Mouse (Mus musculus): ENCODE measurements around the gene Kirrel3. TPM values are rescaled to one million over a fixed set of nuclear protein-coding genes. Genes with fewer than 3 reads are reported as not detected.
A peak's percentile ranks its signal among the peaks of the same experiment; 100 is the strongest.

Gene Kirrel3
- polyA plus RNA-seq, 1 experiment from 2014 or later: 5.3 TPM

DNA sequence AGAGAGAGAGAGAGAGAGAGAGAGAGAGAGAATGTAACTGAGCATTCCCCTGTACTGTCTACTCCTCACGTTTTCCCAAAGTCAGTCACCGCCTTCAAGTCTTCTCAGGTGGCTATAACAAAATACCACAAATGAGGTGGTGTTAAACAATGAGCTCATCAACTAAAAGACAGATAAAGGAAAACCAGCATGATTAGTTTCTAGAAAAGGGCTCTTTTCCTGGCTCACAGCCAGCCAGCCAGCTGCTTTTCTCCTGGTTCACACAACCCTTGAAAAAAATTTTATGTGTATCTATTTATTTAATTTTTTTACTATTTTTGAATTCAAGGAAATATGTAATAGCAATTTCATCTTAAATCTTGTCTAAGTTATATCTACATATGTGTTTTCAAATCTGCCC lies 22.0 kb upstream of the Kirrel3 start:
- 63% methylated on average over 2 of the region's 2 CpGs for WGBS
- Histone ChIP-seq H3K9ac (ENCODE audit: low read length) (no peak overlapping the region), H3K27me3 (ENCODE audit: control insufficient read depth, insufficient read depth, low read length) (no peaks in the 10 kb centered on the region), H3K4me3 (ENCODE audit: low read depth, low read length) (no peak overlapping the region), H3K36me3 (ENCODE audit: control insufficient read depth, insufficient read depth, low read length) (no peaks in the 10 kb centered on the region), H3K4me1 (replicated peaks; ENCODE audit: control insufficient read depth, insufficient read depth, low read length) (no peaks in the 10 kb centered on the region), H3K27ac (ENCODE audit: low read depth, low read length) (no peak overlapping the region), H3K9me3 (ENCODE audit: control insufficient read depth, low read length) (no peaks in the 10 kb centered on the region), H3K4me2 (ENCODE audit: low read depth, low read length, severe bottlenecking) (no peak overlapping the region)
- no peak for ATAC-seq (replicated peaks; ENCODE audit: low FRiP score)
- no peak for DNase-seq (ENCODE audit: low spot score)

DNA sequence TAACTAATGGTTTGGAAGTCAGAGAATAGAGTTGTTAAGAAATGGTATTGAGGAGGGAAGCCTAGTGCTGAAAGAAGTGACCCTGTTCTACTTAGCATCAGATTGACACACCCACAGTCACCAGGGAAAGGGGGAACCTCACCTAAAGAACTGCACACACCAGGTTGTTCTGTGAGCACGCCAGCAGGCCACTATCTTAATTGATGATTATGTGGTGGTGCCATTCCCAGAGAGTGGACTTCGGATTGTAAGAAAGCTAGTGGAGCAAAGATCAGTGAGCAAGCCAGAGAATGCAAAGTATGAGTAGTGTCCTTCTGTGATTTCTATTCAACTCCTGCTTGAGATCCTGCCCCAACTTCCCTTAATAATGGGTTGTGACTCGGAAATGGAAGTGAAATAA lies 19.6 kb upstream of the Kirrel3 start:
- no peaks in the 10 kb centered on the region for H3K36me3 ChIP-seq (ENCODE audit: control insufficient read depth, insufficient read depth, low read length)
- H3K4me3 ChIP-seq (ENCODE audit: low read depth, low read length): no peak overlapping the region
- no peaks in the 10 kb centered on the region for H3K4me1 ChIP-seq (replicated peaks; ENCODE audit: control insufficient read depth, insufficient read depth, low read length)
- no peak for DNase-seq (ENCODE audit: low spot score)
- no peak overlapping the region for H3K27ac ChIP-seq (ENCODE audit: low read depth, low read length)
- no peak overlapping the region for H3K9ac ChIP-seq (ENCODE audit: low read length)
- no peaks in the 10 kb centered on the region for H3K27me3 ChIP-seq (ENCODE audit: control insufficient read depth, insufficient read depth, low read length)
- H3K4me2 ChIP-seq (ENCODE audit: low read depth, low read length, severe bottlenecking): no peak overlapping the region
- 71% methylated on average over 3 of the region's 3 CpGs for WGBS
- H3K9me3 ChIP-seq (ENCODE audit: control insufficient read depth, low read length): no peaks in the 10 kb centered on the region
- no peak for ATAC-seq (replicated peaks; ENCODE audit: low FRiP score)

GRCm38 (mm10) chr9:34469180-34469579 lies 16.5 kb upstream of the Kirrel3 start:
- no peak overlapping the region for H3K27ac ChIP-seq (ENCODE audit: low read depth, low read length)
- H3K4me1 ChIP-seq (replicated peaks; ENCODE audit: control insufficient read depth, insufficient read depth, low read length): no peaks in the 10 kb centered on the region
- no peaks in the 10 kb centered on the region for H3K36me3 ChIP-seq (ENCODE audit: control insufficient read depth, insufficient read depth, low read length)
- DNase-seq (ENCODE audit: low spot score) (no peak), ATAC-seq (replicated peaks; ENCODE audit: low FRiP score) (no peak)
- no peaks in the 10 kb centered on the region for H3K27me3 ChIP-seq (ENCODE audit: control insufficient read depth, insufficient read depth, low read length)
- no peak overlapping the region for H3K9ac ChIP-seq (ENCODE audit: low read length)
- H3K9me3 ChIP-seq (ENCODE audit: control insufficient read depth, low read length): no peaks in the 10 kb centered on the region
- H3K4me2 ChIP-seq (ENCODE audit: low read depth, low read length, severe bottlenecking): no peak overlapping the region
- 82% methylated on average over 3 of the region's 3 CpGs for WGBS
- H3K4me3 ChIP-seq (ENCODE audit: low read depth, low read length): no peak overlapping the region

DNA sequence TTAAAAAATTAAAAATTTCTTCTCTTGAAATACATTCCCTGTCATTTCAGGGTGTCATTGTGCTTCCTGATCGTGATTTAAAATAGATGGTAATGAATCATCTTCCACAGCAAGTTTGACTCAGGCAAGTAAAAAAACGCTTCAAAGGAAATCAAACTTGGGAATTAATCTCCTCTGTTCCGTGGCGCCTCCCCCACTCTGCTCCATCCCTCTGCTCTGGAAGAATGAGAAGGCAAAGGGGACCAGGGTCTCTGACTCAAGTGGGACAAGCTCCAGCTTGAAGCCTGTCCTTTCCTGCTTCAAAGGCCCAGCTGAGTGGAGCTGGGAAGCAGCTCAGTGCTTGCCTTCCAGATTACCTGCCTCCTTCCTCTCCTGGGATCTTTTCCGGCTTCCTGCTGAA lies 9.5 kb upstream of the Kirrel3 start:
- Histone ChIP-seq H3K9ac (ENCODE audit: low read length) (no peak overlapping the region), H3K36me3 (ENCODE audit: control insufficient read depth, insufficient read depth, low read length) (no peaks in the 10 kb centered on the region), H3K4me2 (ENCODE audit: low read depth, low read length, severe bottlenecking) (no peak overlapping the region), H3K9me3 (ENCODE audit: control insufficient read depth, low read length) (no peaks in the 10 kb centered on the region), H3K27ac (ENCODE audit: low read depth, low read length) (no peak overlapping the region), H3K4me3 (ENCODE audit: low read depth, low read length) (no peak overlapping the region), H3K27me3 (ENCODE audit: control insufficient read depth, insufficient read depth, low read length) (no peaks in the 10 kb centered on the region), H3K4me1 (replicated peaks; ENCODE audit: control insufficient read depth, insufficient read depth, low read length) (no peaks in the 10 kb centered on the region)
- WGBS: 51% methylated on average over 5 of the region's 5 CpGs
- DNase-seq (ENCODE audit: low spot score) (no peak), ATAC-seq (replicated peaks; ENCODE audit: low FRiP score) (no peak)

DNA sequence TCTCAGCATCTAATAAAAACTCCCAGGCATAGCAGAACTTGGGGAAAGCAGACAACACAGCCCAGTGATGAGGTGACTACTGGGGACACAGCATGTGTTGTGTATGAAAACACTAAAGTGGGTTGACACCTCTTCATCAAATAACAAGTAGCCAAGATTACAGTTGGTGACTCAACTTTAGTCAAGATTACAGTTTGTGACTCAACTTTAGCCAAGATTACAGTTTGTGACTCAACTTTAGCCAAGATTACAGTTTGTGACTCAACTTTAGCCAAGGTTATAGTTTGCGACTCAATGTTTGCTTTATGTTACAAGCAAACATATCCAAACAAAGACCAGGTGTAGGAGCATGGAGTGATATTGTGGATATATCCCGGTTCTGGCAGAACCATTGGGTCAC lies 7.2 kb upstream of the Kirrel3 start:
- WGBS: 87% methylated on average over 2 of the region's 2 CpGs

DNA sequence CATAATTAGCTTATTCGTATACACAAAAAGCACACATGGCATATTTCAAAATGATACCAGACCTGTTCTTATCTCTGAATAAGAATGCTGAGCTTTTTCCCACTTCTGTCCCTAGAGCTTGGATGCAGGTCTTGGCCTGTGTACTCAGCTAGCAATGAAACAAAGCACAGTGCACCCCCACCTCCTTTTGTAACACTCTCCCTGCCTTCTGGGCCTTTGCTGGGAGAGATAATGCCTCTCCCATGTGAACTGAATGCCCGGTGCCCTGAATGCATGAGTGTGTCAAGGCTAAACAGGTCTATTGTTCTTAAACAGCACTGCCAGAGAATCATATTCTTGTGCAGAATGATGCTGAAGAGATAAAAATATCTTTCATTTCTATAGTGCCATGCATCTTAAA lies 2.5 kb upstream of the Kirrel3 start:
- no peaks in the 10 kb centered on the region for H3K36me3 ChIP-seq (ENCODE audit: control insufficient read depth, insufficient read depth, low read length)
- ATAC-seq (replicated peaks; ENCODE audit: low FRiP score): no peak
- H3K4me3 ChIP-seq (ENCODE audit: low read depth, low read length): no peak overlapping the region
- peaks cover 15% of the 10 kb centered on the region for H3K27me3 ChIP-seq (ENCODE audit: control insufficient read depth, insufficient read depth, low read length)
- no peak overlapping the region for H3K9ac ChIP-seq (ENCODE audit: low read length)
- DNase-seq (ENCODE audit: low spot score): no peak
- H3K9me3 ChIP-seq (ENCODE audit: control insufficient read depth, low read length): no peaks in the 10 kb centered on the region
- peaks cover 6% of the 10 kb centered on the region; the same call in 1 of the 2 replicates for H3K4me1 ChIP-seq (replicated peaks; ENCODE audit: control insufficient read depth, insufficient read depth, low read length)
- WGBS: 36% methylated on average over 2 of the region's 2 CpGs
- H3K4me2 ChIP-seq (ENCODE audit: low read depth, low read length, severe bottlenecking): no peak overlapping the region
- no peak overlapping the region for H3K27ac ChIP-seq (ENCODE audit: low read depth, low read length)

More for the DNA sequence above, 7.2 kb upstream of the Kirrel3 start:
- no peaks in the 10 kb centered on the region for H3K9me3 ChIP-seq (ENCODE audit: control insufficient read depth, low read length)
- no peaks in the 10 kb centered on the region for H3K36me3 ChIP-seq (ENCODE audit: control insufficient read depth, insufficient read depth, low read length)
- H3K9ac ChIP-seq (ENCODE audit: low read length): no peak overlapping the region
- ATAC-seq (replicated peaks; ENCODE audit: low FRiP score) (no peak), DNase-seq (ENCODE audit: low spot score) (no peak)
- 0 out of 2 replicates have a peak, but pooled peaks cover 3% of the 10 kb centered on the region for H3K4me1 ChIP-seq (replicated peaks; ENCODE audit: control insufficient read depth, insufficient read depth, low read length)
- H3K27me3 ChIP-seq (ENCODE audit: control insufficient read depth, insufficient read depth, low read length): no peaks in the 10 kb centered on the region
- no peak overlapping the region for H3K4me2 ChIP-seq (ENCODE audit: low read depth, low read length, severe bottlenecking)
- H3K27ac ChIP-seq (ENCODE audit: low read depth, low read length): no peak overlapping the region
- H3K4me3 ChIP-seq (ENCODE audit: low read depth, low read length): no peak overlapping the region

DNA sequence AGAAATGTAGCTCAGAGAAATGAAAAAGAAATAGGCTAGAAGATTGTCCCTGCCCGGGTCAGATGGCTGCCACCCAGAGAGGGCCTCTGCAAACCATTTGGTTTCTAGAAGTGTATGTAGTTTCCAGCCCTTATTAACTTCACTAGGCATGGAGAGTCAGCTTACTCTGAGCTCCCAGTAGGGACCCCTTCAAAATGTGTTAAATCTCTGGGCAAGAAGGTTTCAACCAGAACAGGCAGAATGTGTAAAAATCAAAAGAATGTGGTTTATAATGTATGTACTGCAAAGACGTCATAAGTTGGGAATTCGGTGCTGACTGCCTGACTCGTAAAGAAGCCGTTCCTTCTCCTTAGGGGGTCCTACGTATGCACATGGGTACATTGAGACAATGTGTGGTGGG lies 1.0 kb upstream of the Kirrel3 start:
- Histone ChIP-seq H3K9ac (ENCODE audit: low read length) (no peak overlapping the region), H3K36me3 (ENCODE audit: control insufficient read depth, insufficient read depth, low read length) (no peaks in the 10 kb centered on the region), H3K27ac (ENCODE audit: low read depth, low read length) (no peak overlapping the region), H3K4me3 (ENCODE audit: low read depth, low read length) (no peak overlapping the region), H3K4me2 (ENCODE audit: low read depth, low read length, severe bottlenecking) (no peak overlapping the region), H3K4me1 (replicated peaks; ENCODE audit: control insufficient read depth, insufficient read depth, low read length) (peaks cover 6% of the 10 kb centered on the region; the same call in 1 of the 2 replicates), H3K9me3 (ENCODE audit: control insufficient read depth, low read length) (no peaks in the 10 kb centered on the region), H3K27me3 (ENCODE audit: control insufficient read depth, insufficient read depth, low read length) (peaks cover 18% of the 10 kb centered on the region)
- WGBS: 50% methylated on average over 6 of the region's 6 CpGs
- DNase-seq (ENCODE audit: low spot score) (no peak), ATAC-seq (replicated peaks; ENCODE audit: low FRiP score) (no peak)

DNA sequence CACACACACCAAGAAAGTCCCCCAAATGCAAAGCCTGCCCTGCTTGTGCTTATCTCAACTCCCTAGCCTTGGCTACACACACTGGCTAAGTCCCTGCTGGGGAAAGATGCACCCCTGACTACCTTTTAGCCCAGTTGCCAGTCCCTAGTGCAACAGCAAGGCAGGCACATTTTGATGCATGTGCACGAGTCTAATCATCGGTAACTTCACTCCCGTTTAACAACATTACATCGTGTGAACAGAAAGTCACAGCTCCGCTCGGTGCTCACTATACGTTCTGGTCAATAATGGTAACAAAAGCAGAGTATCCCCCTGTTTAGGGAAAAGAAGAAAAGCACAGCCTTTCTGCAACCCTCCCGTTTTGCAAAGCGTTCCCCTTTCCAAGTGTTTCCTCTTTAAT lies 2.6 kb downstream of the Kirrel3 start:
- H3K4me2 ChIP-seq (ENCODE audit: low read depth, low read length, severe bottlenecking): peak overlapping the region; percentile 90
- H3K36me3 ChIP-seq (ENCODE audit: control insufficient read depth, insufficient read depth, low read length): no peaks in the 10 kb centered on the region
- H3K4me3 ChIP-seq (ENCODE audit: low read depth, low read length): peak overlapping the region; percentile 62
- peaks cover 8% of the 10 kb centered on the region; the same call in 1 of the 2 replicates for H3K4me1 ChIP-seq (replicated peaks; ENCODE audit: control insufficient read depth, insufficient read depth, low read length)
- ATAC-seq (replicated peaks; ENCODE audit: low FRiP score) (no peak), DNase-seq (ENCODE audit: low spot score) (peak; percentile 55)
- H3K27ac ChIP-seq (ENCODE audit: low read depth, low read length): no peak overlapping the region
- H3K9me3 ChIP-seq (ENCODE audit: control insufficient read depth, low read length): no peaks in the 10 kb centered on the region
- H3K9ac ChIP-seq (ENCODE audit: low read length): peak overlapping the region; percentile 64
- H3K27me3 ChIP-seq (ENCODE audit: control insufficient read depth, insufficient read depth, low read length): peaks cover 33% of the 10 kb centered on the region
- WGBS: 0% methylated on average over 9 of the region's 9 CpGs

DNA sequence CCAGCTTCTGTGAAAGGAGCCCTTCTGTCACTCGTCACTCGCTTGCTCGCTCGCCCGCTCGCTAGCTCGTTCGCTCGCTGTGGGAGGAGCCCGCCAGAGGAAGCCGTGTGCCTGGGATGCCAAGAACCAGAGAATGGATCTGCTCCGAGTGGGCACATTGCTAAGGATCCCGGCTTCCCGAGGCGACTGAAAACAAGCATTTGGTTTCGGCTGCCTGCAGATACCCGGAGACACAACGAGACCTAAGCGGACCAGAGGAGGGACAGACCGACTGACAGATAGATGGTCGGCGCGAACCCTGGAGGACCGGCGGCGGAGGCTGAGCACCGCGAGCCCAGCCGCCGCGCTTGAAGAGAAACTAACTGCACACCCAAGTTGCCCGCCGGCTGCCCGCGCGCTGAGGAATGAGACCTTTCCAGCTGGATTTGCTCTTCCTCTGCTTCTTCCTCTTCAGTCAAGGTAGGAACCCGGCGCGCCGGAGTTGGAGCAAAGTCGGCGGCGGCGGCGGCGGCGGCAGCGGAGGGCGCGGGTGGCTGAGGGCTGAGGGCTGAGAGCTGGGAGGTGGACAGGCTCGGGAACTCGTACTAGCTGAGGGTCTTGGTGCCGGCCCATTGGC lies 3.1 kb downstream of the Kirrel3 start:
- Histone ChIP-seq H3K4me2 (ENCODE audit: low read depth, low read length, severe bottlenecking) (peak overlapping the region; percentile 90), H3K4me3 (ENCODE audit: low read depth, low read length) (peak overlapping the region; percentile 62), H3K36me3 (ENCODE audit: control insufficient read depth, insufficient read depth, low read length) (no peaks in the 10 kb centered on the region), H3K27ac (ENCODE audit: low read depth, low read length) (no peak overlapping the region), H3K9me3 (ENCODE audit: control insufficient read depth, low read length) (no peaks in the 10 kb centered on the region), H3K27me3 (ENCODE audit: control insufficient read depth, insufficient read depth, low read length) (peaks cover 33% of the 10 kb centered on the region), H3K9ac (ENCODE audit: low read length) (peak overlapping the region; percentile 64), H3K4me1 (replicated peaks; ENCODE audit: control insufficient read depth, insufficient read depth, low read length) (peaks cover 7% of the 10 kb centered on the region; the same call in 1 of the 2 replicates)
- ATAC-seq (replicated peaks; ENCODE audit: low FRiP score): peak; percentile 60; the same call in 1 of the 2 replicates
- WGBS: under 1% methylated on average over 52 of the region's 53 CpGs
- peak; percentile 85 for DNase-seq (ENCODE audit: low spot score)
